Mouse (Mus musculus) intestine, embryonic 14.5 days (tissue): ENCODE measurements around the gene 2010111I01Rik. TPM values are rescaled to one million over a fixed set of nuclear protein-coding genes. Genes with fewer than 3 reads are reported as not detected.
A peak's percentile ranks its signal among the peaks of the same experiment; 100 is the strongest.

Experiments used
- ATAC-seq: fragments of 200-750 bp; cut with Nextera tagmentation; replicated peaks from 2 replicates; pipeline ENCODE4 v1.8.0; 2017; ENCODE audit warnings: low read depth, moderate number of reproducible peaks, moderate TSS enrichment, moderate library complexity; ENCODE audit not compliant: low FRiP score, low TSS enrichment
- DNase-seq: peaks from one replicate; pipeline ENCODE4 v3.0.0-alpha.2; 2018; ENCODE audit warnings: low spot score
- H3K27ac ChIP-seq: fragments of 300-500 bp; sonication (generic); 2 replicates; pipeline ENCODE4 v1.5.1; 2014; ENCODE audit warnings: low read depth, mild to moderate bottlenecking, control low read depth
- H3K27me3 ChIP-seq: fragments of 300-500 bp; sonication (generic); replicated peaks from 2 replicates; pipeline ENCODE4 v1.6.1; 2014; ENCODE audit warnings: low read length, control low read depth; ENCODE audit not compliant: control insufficient read depth, insufficient read depth
- H3K36me3 ChIP-seq: fragments of 300-500 bp; sonication (generic); 2 replicates; pipeline ENCODE4 v1.6.1; 2014; ENCODE audit warnings: low read length, control low read depth; ENCODE audit not compliant: control insufficient read depth, insufficient read depth
- H3K4me1 ChIP-seq: fragments of 300-500 bp; sonication (generic); replicated peaks from 2 replicates; pipeline ENCODE4 v1.6.1; 2014; ENCODE audit warnings: low read length, control low read depth, mixed read lengths; ENCODE audit not compliant: control insufficient read depth, insufficient read depth
- H3K4me2 ChIP-seq: fragments of 300-500 bp; sonication (generic); 2 replicates; pipeline ENCODE4 v1.6.1; 2014; ENCODE audit warnings: low read length
- H3K4me3 ChIP-seq: fragments of 300-500 bp; sonication (generic); 2 replicates; pipeline ENCODE4 v1.5.1; 2014; ENCODE audit warnings: low read depth, low read length, control low read depth, mixed read lengths
- H3K9ac ChIP-seq: fragments of 300-500 bp; sonication (generic); 2 replicates; pipeline ENCODE4 v1.6.1; 2014; ENCODE audit warnings: mild to moderate bottlenecking, low read length
- H3K9me3 ChIP-seq: fragments of 300-500 bp; sonication (generic); 2 replicates; pipeline ENCODE4 v1.6.1; 2016; ENCODE audit warnings: low read length, control low read depth; ENCODE audit not compliant: control insufficient read depth
- WGBS: fragments of 180-500 bp; shearing (Covaris S2); extraction: QIAGEN DNeasy Blood & Tissue Kit; methylation state at CpG from one replicate; pipeline ENCODE4 v1.1.7; 2014; 5-methylcytosine and 5-hydroxymethylcytosine counted together
- polyA plus RNA-seq: library from polyadenylated mRNA; unstranded; fragments of >200 nt; fragmentation: Nextera tagmentation; extraction: Ambion mirVana; gene quantifications from 2 replicates; pipeline ENCODE4 v1.2.1, GENCODE M21; 2014

2010111I01Rik gene
- polyA plus RNA-seq, 1 experiment from 2014 or later = 135 TPM

DNA sequence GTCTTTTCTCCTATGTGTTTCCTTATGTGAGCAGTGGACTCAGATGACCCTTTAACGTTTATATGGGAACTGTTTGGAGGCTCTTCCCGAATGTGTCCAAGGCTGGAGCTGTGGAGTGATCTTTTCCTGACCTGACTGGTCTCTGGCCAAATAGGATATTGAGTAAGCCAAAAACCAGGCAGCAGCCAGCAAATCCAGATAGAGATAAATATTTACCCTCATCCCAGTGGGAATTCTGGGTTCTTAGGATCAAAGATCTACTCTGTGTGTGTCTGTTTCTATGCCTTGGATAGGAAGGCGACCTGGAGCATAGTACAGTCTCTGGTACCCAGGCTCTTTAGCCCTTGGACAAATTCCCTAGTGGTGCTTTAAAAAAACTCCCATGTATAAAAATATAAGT, 132.1 kb downstream of the 2010111I01Rik start:
- 38% methylated on average over 3 of the region's 3 CpGs for WGBS
- Histone ChIP-seq H3K9ac (no peak overlapping the region), H3K4me2 (no peak overlapping the region), H3K27ac (peak overlapping the region; percentile 44), H3K4me3 (no peak overlapping the region), H3K4me1 (peaks cover 26% of the 10 kb centered on the region), H3K9me3 (no peaks in the 10 kb centered on the region), H3K27me3 (no peaks in the 10 kb centered on the region), H3K36me3 (no peaks in the 10 kb centered on the region)
- DNase-seq (no peak), ATAC-seq (no peak)

GRCm38 (mm10) chr13:63097440-63097930, 132.8 kb downstream of the 2010111I01Rik start:
- no peaks in the 10 kb centered on the region for H3K9me3 ChIP-seq
- H3K27me3 ChIP-seq = no peaks in the 10 kb centered on the region
- H3K4me3 ChIP-seq = no peak overlapping the region
- peak overlapping the region; percentile 44 for H3K27ac ChIP-seq
- no peak overlapping the region for H3K4me2 ChIP-seq
- no peaks in the 10 kb centered on the region for H3K36me3 ChIP-seq
- no peak overlapping the region for H3K9ac ChIP-seq
- H3K4me1 ChIP-seq = peaks cover 26% of the 10 kb centered on the region
- WGBS = 93% methylated on average over 8 of the region's 8 CpGs
- no peak for ATAC-seq
- no peak for DNase-seq

DNA sequence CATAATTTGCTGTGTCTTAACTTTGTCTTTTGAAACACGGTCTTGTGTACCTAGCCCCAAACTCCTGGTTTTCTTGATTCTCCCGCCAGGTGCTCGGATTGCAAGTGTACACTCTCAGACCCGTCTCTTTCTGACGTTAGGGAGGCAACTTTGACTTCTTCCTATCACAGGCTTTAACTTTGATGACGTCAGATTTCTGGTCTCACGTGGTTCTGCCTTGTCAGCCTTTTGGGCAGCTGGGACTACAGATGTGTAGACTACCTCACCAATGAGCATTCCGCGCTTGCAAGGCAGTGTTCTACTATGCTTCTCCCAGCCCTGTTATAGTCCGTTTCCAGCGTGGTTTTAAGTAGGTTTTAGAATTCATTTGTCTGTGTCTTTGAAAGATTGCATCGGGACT, 137.1 kb downstream of the 2010111I01Rik start:
- H3K36me3 ChIP-seq = no peaks in the 10 kb centered on the region
- H3K4me3 ChIP-seq = no peak overlapping the region
- no peak overlapping the region for H3K27ac ChIP-seq
- H3K4me1 ChIP-seq = peaks cover 14% of the 10 kb centered on the region
- H3K9me3 ChIP-seq = no peaks in the 10 kb centered on the region
- H3K9ac ChIP-seq = no peak overlapping the region
- DNase-seq (no peak), ATAC-seq (no peak)
- no peaks in the 10 kb centered on the region for H3K27me3 ChIP-seq
- H3K4me2 ChIP-seq = no peak overlapping the region
- 73% methylated on average over 12 of the region's 12 CpGs for WGBS

- Histone ChIP-seq H3K9ac (no peak overlapping the region), H3K4me3 (no peak overlapping the region), H3K9me3 (no peaks in the 10 kb centered on the region), H3K4me2 (no peak overlapping the region), H3K27ac (no peak overlapping the region), H3K4me1 (peaks cover 6% of the 10 kb centered on the region), H3K36me3 (no peaks in the 10 kb centered on the region), H3K27me3 (no peaks in the 10 kb centered on the region)
- DNase-seq (no peak), ATAC-seq (no peak)
- 28% methylated on average over 8 of the region's 8 CpGs for WGBS
Observed at GRCm38 (mm10) chr13:63102848-63103585, 138.3 kb downstream of the 2010111I01Rik start.

DNA sequence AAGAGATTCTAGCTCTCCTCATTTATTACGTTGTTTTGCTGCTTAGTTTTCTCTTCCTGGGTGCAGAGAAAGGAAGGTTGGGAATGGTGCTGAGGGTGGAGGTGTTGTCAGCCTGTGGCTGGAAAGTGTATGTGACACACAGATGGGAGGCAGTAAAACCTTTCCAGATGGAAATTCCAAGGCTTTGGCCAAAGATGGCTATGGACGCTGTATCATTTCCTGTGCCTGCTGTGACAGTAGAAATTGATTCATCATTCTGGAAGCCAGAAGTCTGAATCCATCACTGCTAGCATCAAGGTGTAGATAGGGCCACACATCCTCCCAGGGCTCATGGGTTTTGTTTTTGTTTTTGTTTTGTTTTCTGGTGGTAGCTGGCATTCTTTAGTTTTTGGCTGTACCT, 141.9 kb downstream of the 2010111I01Rik start:
- no peak for ATAC-seq
- H3K4me2 ChIP-seq = no peak overlapping the region
- DNase-seq = no peak

GRCm38 (mm10) chr13:63108601-63109000, 143.9 kb downstream of the 2010111I01Rik start:
- no peaks in the 10 kb centered on the region for H3K36me3 ChIP-seq

More for the DNA sequence above, 141.9 kb downstream of the 2010111I01Rik start:
- Histone ChIP-seq H3K4me3 (no peak overlapping the region), H3K27me3 (no peaks in the 10 kb centered on the region), H3K9me3 (no peaks in the 10 kb centered on the region), H3K9ac (no peak overlapping the region), H3K27ac (no peak overlapping the region), H3K4me1 (peaks cover 19% of the 10 kb centered on the region), H3K36me3 (no peaks in the 10 kb centered on the region)
- WGBS = 57% methylated on average over 2 of the region's 2 CpGs

GRCm38 (mm10) chr13:63111297-63112042, 146.8 kb downstream of the 2010111I01Rik start:
- H3K9me3 ChIP-seq = no peaks in the 10 kb centered on the region
- DNase-seq = no peak
- 32% methylated on average over 5 of the region's 5 CpGs for WGBS
- H3K4me3 ChIP-seq = no peak overlapping the region
- H3K36me3 ChIP-seq = no peaks in the 10 kb centered on the region
- no peak overlapping the region for H3K9ac ChIP-seq
- peak overlapping the region; percentile 20; the same call in 1 of the 2 replicates for H3K4me2 ChIP-seq
- H3K27me3 ChIP-seq = no peaks in the 10 kb centered on the region
- ATAC-seq = peak; percentile 64
- peaks cover 36% of the 10 kb centered on the region for H3K4me1 ChIP-seq
- H3K27ac ChIP-seq = peak overlapping the region; percentile 94

More at GRCm38 (mm10) chr13:63108601-63109000, 143.9 kb downstream of the 2010111I01Rik start:
- no peak for DNase-seq
- Histone ChIP-seq H3K4me1 (peaks cover 28% of the 10 kb centered on the region), H3K9me3 (no peaks in the 10 kb centered on the region), H3K9ac (no peak overlapping the region), H3K27me3 (no peaks in the 10 kb centered on the region), H3K4me2 (no peak overlapping the region), H3K27ac (no peak overlapping the region), H3K4me3 (no peak overlapping the region)
- ATAC-seq = no peak
- WGBS = 62% methylated on average over 2 of the region's 2 CpGs

DNA sequence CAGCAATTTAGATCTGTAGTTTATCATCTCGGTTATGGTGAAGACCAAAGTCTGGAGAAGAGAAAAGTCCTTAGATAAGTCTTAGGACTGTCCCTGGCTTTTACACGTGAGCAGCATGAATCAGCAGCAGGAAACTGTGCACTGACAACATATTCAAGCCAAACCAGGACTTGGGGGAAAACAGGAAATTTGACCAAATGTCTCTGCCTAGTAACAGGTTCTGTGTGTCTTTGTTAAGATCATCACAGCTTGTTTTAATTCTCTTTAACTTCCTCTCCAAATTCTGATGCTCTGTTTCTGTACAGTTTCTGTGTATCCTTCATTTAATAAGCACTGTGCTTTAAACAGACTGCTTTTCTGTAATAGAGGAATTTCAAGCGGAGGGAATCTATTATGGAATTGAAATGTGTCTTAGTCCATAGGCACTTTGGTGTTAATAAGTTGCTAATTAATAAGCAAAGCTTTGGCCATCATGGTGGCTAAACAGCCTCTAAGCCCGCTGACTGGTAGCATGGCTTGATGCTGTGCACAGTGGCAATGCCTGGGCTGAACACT, 147.4 kb downstream of the 2010111I01Rik start:
- H3K4me3 ChIP-seq = no peak overlapping the region
- H3K4me1 ChIP-seq = peaks cover 36% of the 10 kb centered on the region
- H3K9ac ChIP-seq = 0 out of 2 replicates have a peak overlapping the region, but pooled peaks have one; percentile 23
- no peaks in the 10 kb centered on the region for H3K27me3 ChIP-seq
- 37% methylated on average over 4 of the region's 4 CpGs for WGBS
- DNase-seq = no peak
- H3K27ac ChIP-seq = peak overlapping the region; percentile 94
- H3K36me3 ChIP-seq = no peaks in the 10 kb centered on the region
- no peak; the same call in 1 of the 2 replicates for ATAC-seq
- no peaks in the 10 kb centered on the region for H3K9me3 ChIP-seq
- H3K4me2 ChIP-seq = peak overlapping the region; percentile 20; the same call in 1 of the 2 replicates
